Mouse (Mus musculus) heart, postnatal 0 days (tissue): ENCODE data around the gene Grid2.

Experiments used
- CTCF ChIP-seq: IDR thresholded peaks from 2 replicates; pipeline ENCODE4 v1.5.1; 2016; ENCODE audit warnings: antibody characterized with exemption, control low read depth, low read depth
- EP300 ChIP-seq: IDR thresholded peaks from 2 replicates; pipeline ENCODE4 v1.6.1; 2016; ENCODE audit warnings: antibody characterized with exemption, low read depth

GRCm38 (mm10) chr6:64428898-64429297 lies 1173.2 kb downstream of the Grid2 start:
- TF ChIP-seq CTCF (no peak), EP300 (no peak)
